Mouse (Mus musculus) layer of hippocampus, adult 2 months (tissue): Measurements from ENCODE around the gene Mme. TPM values are rescaled to one million over a fixed set of nuclear protein-coding genes. Genes with fewer than 3 reads are reported as not detected.

Source experiments
- DNase-seq, 2 experiments: peaks; one replicate each; pipeline ENCODE4 v3.0.0; 2022; ENCODE audit warnings: low spot score in 2 of 2
- H3K27ac ChIP-seq: fragments of 200-600 bp; 2 replicates; pipeline ENCODE4 v1.8.1; 2022
- H3K4me3 ChIP-seq: fragments of 200-600 bp; 2 replicates; pipeline ENCODE4 v1.8.1; 2022; ENCODE audit warnings: mild to moderate bottlenecking
- CTCF ChIP-seq: fragments of 200-600 bp; conservative IDR thresholded peaks from 2 replicates; pipeline ENCODE4 v1.8.1; 2022; ENCODE audit warnings: antibody characterized with exemption, mild to moderate bottlenecking, moderate library complexity
- total RNA-seq, 2 experiments: library from RNA; stranded (reverse); gene quantifications; 2 replicates each; pipeline ENCODE4 v1.2.3; 2021

Mme gene
- total RNA-seq, 2 experiments from 2014 or later = 7.0 to 7.4 TPM

- Histone ChIP-seq H3K27ac (no peak overlapping the region), H3K4me3 (no peak overlapping the region)
- no peak for DNase-seq
- no peak for TF ChIP-seq CTCF
Observed at GRCm38 (mm10) chr3:63390774-63391173, 149.4 kb downstream of the Mme start.

- TF ChIP-seq CTCF = no peak
Observed at GRCm38 (mm10) chr3:63391348-63391747, 150.0 kb downstream of the Mme start.

GRCm38 (mm10) chr3:63394424-63394941 is 153.1 kb downstream of the Mme start:
- Histone ChIP-seq H3K27ac (no peak overlapping the region), H3K4me3 (no peak overlapping the region)
- no peak for TF ChIP-seq CTCF
- DNase-seq = no peak

More at GRCm38 (mm10) chr3:63391348-63391747, 150.0 kb downstream of the Mme start:
- Histone ChIP-seq H3K4me3 (no peak overlapping the region), H3K27ac (no peak overlapping the region)
- DNase-seq = no peak

DNA sequence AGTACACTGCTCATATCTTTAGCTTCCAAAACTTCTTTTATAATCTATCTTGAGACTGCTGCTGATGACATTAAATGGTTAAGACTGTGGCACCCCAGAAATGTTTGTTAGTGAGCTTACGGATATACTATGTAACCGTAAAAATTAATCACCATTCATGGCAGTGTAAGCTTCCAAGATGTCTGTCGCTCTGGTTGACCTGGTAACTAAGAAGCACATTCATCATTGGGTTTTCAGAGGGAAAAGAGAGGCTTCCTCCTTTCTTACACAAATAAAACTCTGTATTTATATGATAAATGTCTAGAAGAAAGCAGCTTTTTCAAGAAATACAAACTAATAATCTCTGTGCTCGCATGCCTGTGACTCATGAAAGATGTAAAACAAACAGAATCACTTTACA is 156.8 kb downstream of the Mme start:
- Histone ChIP-seq H3K4me3 (no peak overlapping the region), H3K27ac (no peak overlapping the region)
- TF ChIP-seq CTCF = no peak
- no peak for DNase-seq

GRCm38 (mm10) chr3:63406438-63406837 is 165.1 kb downstream of the Mme start:
- Histone ChIP-seq H3K27ac (no peak overlapping the region), H3K4me3 (no peak overlapping the region)

GRCm38 (mm10) chr3:63411006-63411405 is 169.7 kb downstream of the Mme start:
- no peak overlapping the region for H3K27ac ChIP-seq

More at GRCm38 (mm10) chr3:63406438-63406837, 165.1 kb downstream of the Mme start:
- no peak for TF ChIP-seq CTCF
- no peak for DNase-seq

GRCm38 (mm10) chr3:63412220-63412937 is 171.0 kb downstream of the Mme start:
- no peak for DNase-seq
- TF ChIP-seq CTCF = no peak
- no peak overlapping the region for H3K27ac ChIP-seq
- H3K4me3 ChIP-seq = no peak overlapping the region

More at GRCm38 (mm10) chr3:63411006-63411405, 169.7 kb downstream of the Mme start:
- no peak overlapping the region for H3K4me3 ChIP-seq
- no peak for DNase-seq
- no peak for TF ChIP-seq CTCF

GRCm38 (mm10) chr3:63413046-63413911 is 171.9 kb downstream of the Mme start:
- Histone ChIP-seq H3K4me3 (no peak overlapping the region), H3K27ac (no peak overlapping the region)
- DNase-seq = no peak
- no peak for TF ChIP-seq CTCF

DNA sequence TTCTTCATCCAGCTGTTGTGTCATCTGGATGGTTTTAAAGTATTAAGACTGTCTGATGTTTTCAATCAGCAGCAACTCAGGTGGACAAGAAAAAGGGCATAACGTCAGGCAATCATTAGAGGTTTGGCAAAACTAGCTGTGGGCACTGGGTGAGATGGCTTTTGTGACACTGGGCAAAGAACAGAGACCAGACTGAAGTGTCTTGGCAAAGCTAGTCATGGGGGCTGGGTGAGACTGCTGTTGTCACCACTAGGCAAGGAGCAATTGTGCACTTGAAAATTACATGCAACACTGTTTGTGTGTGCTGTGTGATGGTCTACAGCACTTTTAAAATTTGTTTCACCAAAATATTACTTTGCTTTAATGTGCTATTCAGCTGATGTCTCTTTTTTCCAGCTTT is 175.9 kb downstream of the Mme start:
- TF ChIP-seq CTCF = no peak
- H3K4me3 ChIP-seq = no peak overlapping the region
- H3K27ac ChIP-seq = no peak overlapping the region
- DNase-seq = no peak

DNA sequence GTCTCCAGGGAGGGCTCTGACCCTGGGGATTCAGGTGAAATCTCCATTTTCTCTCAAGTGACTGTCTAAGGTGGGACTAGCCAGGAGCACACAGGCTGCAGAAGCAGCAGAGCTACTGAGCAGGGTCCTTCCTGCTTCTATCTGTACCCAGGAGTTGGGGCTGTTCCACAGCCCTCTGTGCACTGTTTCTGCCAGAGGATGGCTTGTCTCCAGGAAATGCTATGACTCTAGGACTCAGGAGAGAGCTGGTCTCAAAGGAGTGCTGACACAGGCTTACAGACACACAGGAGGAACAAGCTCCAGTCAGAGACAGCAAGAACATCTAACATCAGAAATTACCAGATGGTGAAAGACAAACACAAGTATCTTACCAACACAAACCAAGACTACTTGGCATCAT is 176.4 kb downstream of the Mme start:
- TF ChIP-seq CTCF = no peak
- no peak for DNase-seq
- Histone ChIP-seq H3K4me3 (no peak overlapping the region), H3K27ac (no peak overlapping the region)

GRCm38 (mm10) chr3:63423552-63423951 is 182.2 kb downstream of the Mme start:
- TF ChIP-seq CTCF = no peak
- Histone ChIP-seq H3K27ac (no peak overlapping the region), H3K4me3 (no peak overlapping the region)
- DNase-seq = no peak

Other genes starting within 250 kb of the Mme start
- not detected for gene Gm34302, start 242.3 kb downstream of the Mme start, total RNA-seq